In the genomic region with DNA sequence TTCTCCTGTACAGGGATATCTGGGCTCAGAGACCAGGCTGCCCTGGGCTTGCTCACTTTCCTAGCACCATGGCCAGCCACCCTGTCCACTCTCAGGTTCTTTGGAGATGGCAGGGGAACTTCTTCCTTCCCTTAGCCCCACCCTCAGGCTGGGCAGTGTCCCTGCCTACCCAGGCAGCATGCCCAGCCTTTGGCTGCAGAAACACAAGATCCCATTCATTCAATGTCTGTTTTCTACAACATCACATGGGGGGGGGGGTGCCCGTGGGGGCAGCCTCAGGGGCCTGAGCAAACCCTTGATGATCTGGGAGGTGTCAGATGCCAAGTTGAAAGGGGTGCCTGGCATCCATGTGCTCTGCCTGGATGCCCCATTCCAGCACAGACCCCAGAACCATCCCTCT, we compare ENCODE assay signal across 15 mouse cellular contexts. TPM values are rescaled to one million over a fixed set of nuclear protein-coding genes. Genes with fewer than 3 reads are reported as not detected.
DNase-seq lines count a peak whose midpoint lies in the region; ATAC-seq and TF ChIP-seq lines count a peak whose summit lies in the region.
"Had no signal": no experiment of that assay in that cellular context is flagged by ENCODE, and none has a peak within 500 bp of the region (broad histone marks: within the 10 kb centered on the region; RNA-seq: fewer than 3 reads in every experiment).

No protein-coding gene starts in this region.

- peaks cover 40% of the 10 kb centered on the region for H3K4me1 ChIP-seq in embryonic facial prominence, embryonic 10.5 days
- peaks cover 10% of the 10 kb centered on the region for H3K4me1 ChIP-seq in hindbrain, embryonic 14.5 days (replicated peaks; ENCODE audit: control insufficient read depth, insufficient read depth, low read length)
- H3K4me1 ChIP-seq in midbrain, embryonic 15.5 days, result peaks cover 23% of the 10 kb centered on the region
- peaks cover 2% of the 10 kb centered on the region; the same call in 1 of the 2 replicates for H3K4me1 ChIP-seq in heart, adult 2 months (ENCODE audit: control insufficient read depth, insufficient read depth, low read length)

- no peak overlapping the region for H3K4me2 ChIP-seq in hindbrain, embryonic 14.5 days (replicated peaks)
- no peak overlapping the region for H3K4me2 ChIP-seq in midbrain, embryonic 15.5 days
- H3K4me2 ChIP-seq: embryonic facial prominence, embryonic 12.5 days; lung, embryonic 15.5 days had no signal

- 0 out of 2 replicates have a peak, but pooled peaks cover 9% of the 10 kb centered on the region for H3K27me3 ChIP-seq in embryonic facial prominence, embryonic 10.5 days (replicated peaks; ENCODE audit: low read depth, poor library complexity, severe bottlenecking)
- H3K27me3 ChIP-seq in hindbrain, embryonic 14.5 days (ENCODE audit: control insufficient read depth, insufficient read depth, low read length), result no peaks in the 10 kb centered on the region
- no peaks in the 10 kb centered on the region for H3K27me3 ChIP-seq in midbrain, embryonic 15.5 days (replicated peaks)
- H3K27me3 ChIP-seq in heart, adult 2 months (ENCODE audit: control insufficient read depth, insufficient read depth, low read length), result no peaks in the 10 kb centered on the region
- H3K27me3 ChIP-seq: embryonic facial prominence, embryonic 12.5 days; lung, embryonic 15.5 days; Patski had no signal

- WGBS in embryonic facial prominence, embryonic 10.5 days, result 46% methylated on average over 1 of the region's 1 CpGs
- WGBS in hindbrain, embryonic 14.5 days, result 21% methylated on average over 1 of the region's 1 CpGs
- 59% methylated on average over 1 of the region's 1 CpGs for WGBS in midbrain, embryonic 15.5 days
- WGBS in heart, adult 2 months, result 38% methylated on average over 1 of the region's 1 CpGs

- peak overlapping the region; percentile 29; the same call in 1 of the 2 replicates for H3K27ac ChIP-seq in left cerebral cortex, adult 2 months
- 0 out of 2 replicates have a peak overlapping the region, but pooled peaks have one; percentile 19 for H3K27ac ChIP-seq in embryonic facial prominence, embryonic 10.5 days (replicated peaks)
- H3K27ac ChIP-seq in hindbrain, embryonic 14.5 days, result peak overlapping the region; percentile 45; the same call in 1 of the 2 replicates
- peak overlapping the region; percentile 46; the same call in 1 of the 2 replicates for H3K27ac ChIP-seq in midbrain, embryonic 15.5 days
- no peak overlapping the region for H3K27ac ChIP-seq in heart, adult 2 months
- H3K27ac ChIP-seq: embryonic facial prominence, embryonic 12.5 days; lung, embryonic 15.5 days had no signal

- no peak for TF ChIP-seq EP300 in heart, adult 2 months (IDR thresholded peaks at IDR 0.05; ENCODE audit: insufficient read depth, low read depth, low read length)

- H3K9me3 ChIP-seq in embryonic facial prominence, embryonic 10.5 days, result no peaks in the 10 kb centered on the region
- H3K9me3 ChIP-seq in hindbrain, embryonic 14.5 days (ENCODE audit: control insufficient read depth, low read length), result no peaks in the 10 kb centered on the region
- H3K9me3 ChIP-seq in midbrain, embryonic 15.5 days, result no peaks in the 10 kb centered on the region
- H3K9me3 ChIP-seq: embryonic facial prominence, embryonic 12.5 days; lung, embryonic 15.5 days had no signal

- TF ChIP-seq POLR2A in heart, adult 2 months (IDR thresholded peaks at IDR 0.05; ENCODE audit: insufficient read depth, low read depth, low read length), result no peak

- no peak for TF ChIP-seq CTCF in left cerebral cortex, adult 2 months (IDR thresholded peaks at IDR 0.05)
- TF ChIP-seq CTCF in heart, adult 2 months (IDR thresholded peaks at IDR 0.05), result no peak

- H3K79me2 ChIP-seq in heart, adult 2 months (replicated peaks; ENCODE audit: control insufficient read depth, insufficient read depth, low read length), result no peaks in the 10 kb centered on the region

- ATAC-seq in hindbrain, embryonic 14.5 days (ENCODE audit: low FRiP score), result peak; percentile 38; the same call in 1 of the 2 replicates
- ATAC-seq in midbrain, embryonic 15.5 days (replicated peaks), result no peak
- ATAC-seq: Patski had no signal

- no peak for DNase-seq in left cerebral cortex, adult 2 months (ENCODE audit: extremely low spot score in 1 of 2, low spot score in 2 of 2)
- no peak for DNase-seq in left cerebral cortex, adult 18-20 months (ENCODE audit: low spot score in 2 of 2)
- no peak for DNase-seq in embryonic facial prominence, embryonic 10.5 days (ENCODE audit: low spot score)
- DNase-seq in hindbrain, embryonic 14.5 days (ENCODE audit: low spot score), result no peak
- no peak for DNase-seq in heart, adult 2 months
- DNase-seq in yolk sac, embryonic 10.5 days (ENCODE audit: low spot score), result no peak
- DNase-seq: cerebellum, postnatal 25 days; kidney, adult 11 months; liver; right cerebral cortex, postnatal 4 days; thymus, postnatal 4 days had no signal

- H3K36me3 ChIP-seq in embryonic facial prominence, embryonic 10.5 days (replicated peaks), result no peaks in the 10 kb centered on the region
- H3K36me3 ChIP-seq in hindbrain, embryonic 14.5 days (replicated peaks; ENCODE audit: control insufficient read depth, insufficient read depth), result no peaks in the 10 kb centered on the region
- no peaks in the 10 kb centered on the region for H3K36me3 ChIP-seq in midbrain, embryonic 15.5 days (replicated peaks)
- H3K36me3 ChIP-seq in heart, adult 2 months (ENCODE audit: control insufficient read depth, insufficient read depth, low read length), result no peaks in the 10 kb centered on the region
- H3K36me3 ChIP-seq: lung, embryonic 15.5 days had no signal

- no peak overlapping the region for H3K9ac ChIP-seq in hindbrain, embryonic 14.5 days
- H3K9ac ChIP-seq in midbrain, embryonic 15.5 days, result no peak overlapping the region
- H3K9ac ChIP-seq in heart, adult 2 months (ENCODE audit: low read depth, low read length), result no peak overlapping the region
- H3K9ac ChIP-seq: embryonic facial prominence, embryonic 12.5 days; lung, embryonic 15.5 days had no signal

- no peak overlapping the region for H3K4me3 ChIP-seq in left cerebral cortex, adult 2 months
- H3K4me3 ChIP-seq in embryonic facial prominence, embryonic 10.5 days, result no peak overlapping the region
- H3K4me3 ChIP-seq in hindbrain, embryonic 14.5 days (replicated peaks; ENCODE audit: low read length), result no peak overlapping the region
- no peak overlapping the region for H3K4me3 ChIP-seq in midbrain, embryonic 15.5 days
- no peak overlapping the region for H3K4me3 ChIP-seq in heart, adult 2 months
- H3K4me3 ChIP-seq: embryonic facial prominence, embryonic 12.5 days; lung, embryonic 15.5 days had no signal

- intact Hi-C loops in left cerebral cortex, adult 2 months (cut with DNase I), result no loop called here
- intact Hi-C loops in heart, adult 2 months (cut with DNase I), result loop anchor here (2.0 kb wide), 1 partner anchor 16 kb away; no protein-coding TSS in a partner anchor

RNA-seq across cellular contexts. Expression of gene Col16a1, which starts 7.1 kb away (rescaled TPM):
- total RNA-seq in left cerebral cortex, adult 2 months (2021), result 10 to 100 TPM; 16.2 to 20.1 TPM
- total RNA-seq in left cerebral cortex, adult 18-20 months (2021), result 10 to 100 TPM; 14.6 to 15.8 TPM
- polyA plus RNA-seq in embryonic facial prominence, embryonic 10.5 days (2016; fragmentation: Nextera tagmentation; extraction: Ambion mirVana), result 4.7 and 7.2 TPM in 2 replicates
- polyA plus RNA-seq in hindbrain, embryonic 14.5 days (2014; fragmentation: Nextera tagmentation; extraction: Ambion mirVana), result 10.1 and 11.1 TPM in 2 replicates
- 7.8 and 12.9 TPM in 2 replicates for polyA plus RNA-seq in midbrain, embryonic 15.5 days (2015; fragmentation: Nextera tagmentation; extraction: Ambion mirVana)
- 1 to 10 TPM; 5.0 to 5.5 TPM for total RNA-seq in heart, adult 2 months (2021)
- 7.2 and 8.4 TPM in 2 replicates for polyA plus RNA-seq in heart, adult 2 months (2012; rRNA removed)

RNA-seq across cellular contexts. Expression of gene Pef1, which starts 47.6 kb away (rescaled TPM):
- 10 to 100 TPM; 65.6 to 81.3 TPM for total RNA-seq in left cerebral cortex, adult 2 months (2021)
- 10 to 100 TPM; 79.7 to 82.3 TPM for total RNA-seq in left cerebral cortex, adult 18-20 months (2021)
- polyA plus RNA-seq in embryonic facial prominence, embryonic 10.5 days (2016; fragmentation: Nextera tagmentation; extraction: Ambion mirVana), result 69.2 and 73.2 TPM in 2 replicates
- 66.0 and 77.7 TPM in 2 replicates for polyA plus RNA-seq in hindbrain, embryonic 14.5 days (2014; fragmentation: Nextera tagmentation; extraction: Ambion mirVana)
- polyA plus RNA-seq in midbrain, embryonic 15.5 days (2015; fragmentation: Nextera tagmentation; extraction: Ambion mirVana), result 68.1 and 75.5 TPM in 2 replicates
- total RNA-seq in heart, adult 2 months (2021), result 10 to 100 TPM; 31.4 to 38.0 TPM
- polyA plus RNA-seq in heart, adult 2 months (2012; rRNA removed), result 59.3 and 63.7 TPM in 2 replicates
